Mouse (Mus musculus): ENCODE data around the gene Cdh24.

Gene Cdh24

DNA sequence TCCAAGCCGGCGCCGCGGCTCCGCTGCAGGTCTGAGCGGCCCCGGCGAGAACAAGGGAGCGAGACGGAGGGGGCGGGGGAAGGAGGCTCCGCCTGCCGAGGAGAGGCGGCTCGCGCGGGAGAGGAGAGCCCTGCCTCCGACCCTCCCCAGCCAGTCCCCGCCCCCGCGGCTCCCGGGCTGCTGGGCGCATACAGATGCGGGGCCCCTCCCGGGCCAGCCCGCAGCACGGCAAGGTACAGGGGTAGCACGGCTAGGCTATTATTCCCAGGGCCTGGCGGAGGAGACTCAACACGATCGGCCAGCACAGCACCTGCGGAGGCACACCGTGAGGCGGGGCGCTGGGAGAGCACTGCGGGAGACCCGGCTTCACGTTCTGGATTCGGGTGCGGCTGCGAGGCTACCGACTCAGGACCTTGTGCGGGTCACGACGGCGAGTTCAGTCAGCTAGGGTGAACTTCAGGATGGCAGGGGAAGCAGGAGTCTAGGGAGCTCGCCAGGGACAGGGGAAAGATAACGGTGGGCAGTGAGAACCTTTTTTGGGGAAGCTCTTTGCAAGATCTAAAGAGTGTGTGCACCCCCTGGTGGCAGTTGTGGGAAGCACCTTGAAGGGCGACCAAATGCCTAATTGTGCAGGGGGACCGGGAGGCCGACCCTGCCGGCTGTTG, at the start of gene Cdh24:
TSS of gene Cdh24 (minus strand) at position 60 of the 665 bp plus-strand sequence.
- peak; percentile 88 for DNase-seq (ENCODE audit: low spot score)

DNA sequence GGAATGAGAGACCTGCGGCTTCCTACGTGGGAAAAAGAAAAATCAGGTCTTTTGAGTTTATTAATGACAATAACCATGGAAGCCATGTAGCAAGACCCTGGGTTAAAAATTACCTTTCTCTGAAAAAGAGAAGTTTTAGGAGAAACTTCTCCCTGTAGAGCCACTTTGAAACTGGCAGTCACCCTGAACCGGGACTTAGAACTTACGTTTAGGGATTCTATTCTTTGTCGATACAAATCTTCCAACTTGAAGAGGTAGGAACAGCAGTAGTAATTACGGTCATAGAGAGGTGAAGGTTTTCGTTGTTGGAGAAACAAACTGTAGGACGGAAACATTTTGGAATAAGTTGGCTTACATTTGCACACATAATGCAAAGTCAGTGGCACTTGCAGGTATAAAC, 46.1 kb upstream of the Cdh24 start:
- no peak for DNase-seq (ENCODE audit: low spot score)

DNA sequence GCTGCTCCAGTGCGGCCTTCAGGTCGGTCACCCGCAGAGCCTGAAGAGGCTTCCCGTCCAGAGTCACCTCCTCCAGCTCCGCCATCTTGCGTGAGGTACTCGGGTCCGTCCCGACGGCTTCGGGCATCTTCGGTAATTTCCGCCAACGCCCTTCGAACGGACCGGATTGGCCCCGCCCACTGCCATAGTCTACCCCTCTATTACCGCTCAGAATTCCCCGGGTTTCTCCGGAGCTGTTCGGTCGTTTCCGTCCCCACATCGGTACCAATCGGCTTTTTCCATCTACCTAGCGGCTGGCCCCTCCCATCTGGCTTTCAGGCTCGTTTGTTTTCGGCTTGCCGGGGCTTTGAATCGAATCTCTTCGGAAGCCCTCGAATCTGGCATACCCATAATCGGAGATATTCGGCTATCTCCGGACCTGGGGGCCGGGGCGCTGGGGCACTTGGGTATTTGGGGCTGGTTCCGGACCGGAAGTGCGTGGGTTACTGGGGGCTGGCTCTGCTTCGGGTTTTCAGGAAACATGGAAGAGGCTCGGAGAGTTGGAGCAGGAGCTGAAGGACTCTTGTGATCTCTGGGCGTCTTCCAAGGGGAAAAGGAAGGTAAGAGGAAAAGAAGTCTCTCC, 45.5 kb upstream of the Cdh24 start, which contains the start of gene Acin1:
TSS of gene Acin1 (minus strand) at position 410 of the 622 bp plus-strand sequence.
- peak; percentile 100 for DNase-seq (ENCODE audit: low spot score)

DNA sequence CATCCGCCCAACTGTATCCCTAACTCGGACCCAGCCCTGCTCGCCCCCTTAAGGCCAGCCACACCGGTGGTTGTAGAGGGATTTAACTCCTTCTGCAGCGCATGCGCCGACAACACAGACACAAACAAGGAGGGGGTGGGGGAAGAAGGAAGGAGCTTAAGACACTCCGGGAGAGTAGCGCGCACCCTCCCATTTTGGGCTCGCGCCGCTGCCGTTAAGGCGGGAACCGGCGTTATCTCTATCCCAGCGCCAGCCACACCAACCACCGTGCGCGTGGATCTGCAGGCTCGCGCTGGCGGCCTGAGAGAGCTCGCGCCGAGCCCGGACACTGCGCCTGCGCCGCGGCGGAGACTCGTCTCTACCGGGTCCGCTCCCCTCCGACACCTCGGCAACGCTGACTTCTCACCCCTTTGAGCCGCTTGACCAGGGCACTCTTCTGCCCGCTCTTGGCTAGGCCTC, 44.9 kb upstream of the Cdh24 start, which contains the start of gene 1700123O20Rik:
TSS of gene 1700123O20Rik (plus strand) at position 154 of the 459 bp plus-strand sequence.
- no peak for DNase-seq (ENCODE audit: low spot score)

DNA sequence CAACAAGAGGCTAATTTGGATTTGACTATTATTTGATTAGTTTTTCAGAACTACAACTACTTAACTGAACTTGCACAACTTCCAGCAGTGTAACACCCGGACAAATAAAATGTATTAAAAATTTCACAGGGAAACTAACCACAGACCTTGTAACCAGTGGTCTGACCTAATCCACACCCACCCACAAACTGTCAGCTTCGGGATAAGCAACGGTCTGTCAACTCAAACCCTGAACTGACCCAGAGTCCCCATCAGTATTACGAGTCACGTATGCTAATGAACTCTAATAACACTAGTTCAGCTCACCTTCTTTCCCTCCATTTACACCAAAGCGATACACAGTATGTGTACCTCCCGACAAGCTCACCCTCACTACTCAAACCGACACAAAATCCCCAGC, 44.3 kb upstream of the Cdh24 start:
- no peak for DNase-seq (ENCODE audit: low spot score)

DNA sequence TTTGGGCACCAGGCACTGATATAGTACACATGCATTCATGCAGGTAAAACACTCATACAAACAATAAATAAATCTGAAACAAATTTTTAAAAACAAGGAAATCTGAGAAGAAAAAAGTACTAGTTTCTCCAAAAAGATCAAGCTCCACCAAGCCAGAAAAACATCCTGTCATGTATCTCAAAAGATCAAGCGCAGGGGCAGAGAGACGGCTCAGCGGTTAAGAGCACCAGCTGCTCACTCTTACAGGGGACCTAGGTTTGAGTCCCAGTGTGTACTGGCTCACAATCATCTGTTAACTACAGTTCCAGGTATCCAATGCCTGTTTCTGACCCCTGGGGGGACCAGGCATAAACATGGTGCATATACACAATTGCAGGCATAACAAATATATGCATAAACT, 41.2 kb upstream of the Cdh24 start:
- DNase-seq (ENCODE audit: low spot score) = peak; percentile 53

DNA sequence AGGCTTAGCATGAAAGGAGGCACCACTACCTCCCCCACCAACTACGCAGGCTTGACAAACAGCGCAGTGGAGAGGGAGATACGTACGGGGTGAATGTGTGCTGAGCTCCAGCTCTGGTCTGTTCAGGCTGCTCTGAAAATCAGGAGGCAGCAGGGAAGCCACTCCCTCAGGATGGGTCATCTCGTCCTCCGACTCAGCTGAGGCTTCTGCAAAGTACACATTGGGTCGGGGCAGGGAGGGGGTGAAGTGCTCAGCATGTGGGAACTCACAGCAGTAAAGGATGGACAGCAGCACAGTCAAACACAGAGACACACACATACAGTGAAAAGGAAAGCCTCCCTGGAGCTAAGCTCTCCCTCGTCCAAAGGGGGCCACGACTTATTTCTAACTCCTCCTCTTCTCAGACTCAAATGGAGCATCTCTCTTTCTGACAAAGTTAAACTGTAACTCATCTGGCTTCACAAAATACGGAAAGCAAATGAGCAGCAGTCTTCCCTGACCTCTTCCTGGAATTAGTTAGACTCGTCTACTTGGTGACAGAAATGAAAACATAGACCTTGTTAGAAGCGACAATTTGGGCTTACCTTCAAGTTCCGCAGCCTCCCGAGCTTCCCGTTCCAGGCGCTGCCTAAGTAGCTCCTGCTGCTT, 37.6 kb upstream of the Cdh24 start:
- no peak for DNase-seq (ENCODE audit: low spot score)

DNA sequence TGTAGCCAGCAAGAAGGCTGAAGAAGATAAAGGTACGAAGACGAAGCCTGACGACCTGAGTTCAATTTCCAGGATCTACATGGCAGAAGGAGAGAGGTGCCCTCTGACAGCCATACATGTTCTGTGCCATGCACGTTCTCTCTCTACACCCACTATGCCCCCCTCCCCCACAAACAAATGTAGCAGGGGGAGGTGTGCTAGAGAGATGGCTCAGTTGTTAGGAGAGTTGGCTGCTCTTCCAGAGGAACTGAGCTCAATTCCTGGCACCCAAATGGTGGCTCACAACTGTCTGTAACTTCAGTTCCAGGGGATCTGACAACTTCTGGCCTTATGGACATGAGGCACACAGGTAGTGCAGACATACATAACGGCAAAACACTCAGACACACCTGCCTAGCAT, 35.1 kb upstream of the Cdh24 start:
- DNase-seq (ENCODE audit: low spot score) = no peak

DNA sequence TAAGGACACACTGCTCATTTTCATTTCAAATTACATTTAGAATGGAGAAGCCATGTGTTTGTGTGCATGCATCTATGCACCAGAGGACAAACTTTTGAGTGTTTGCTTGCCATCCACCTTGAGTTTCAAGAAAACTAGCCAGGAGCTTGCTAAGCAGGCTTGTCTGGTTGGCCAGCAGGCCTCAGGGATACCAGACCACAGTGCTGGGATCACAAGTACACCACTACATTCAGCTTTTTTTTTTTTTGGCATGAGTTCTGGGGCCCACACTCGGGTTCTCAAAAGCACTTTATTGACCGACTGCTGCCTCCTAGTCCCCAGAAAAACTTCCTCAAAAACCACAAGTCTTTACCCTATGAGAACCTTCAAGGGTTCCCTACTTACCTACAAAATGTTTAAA, 33.2 kb upstream of the Cdh24 start:
- no peak for DNase-seq (ENCODE audit: low spot score)

DNA sequence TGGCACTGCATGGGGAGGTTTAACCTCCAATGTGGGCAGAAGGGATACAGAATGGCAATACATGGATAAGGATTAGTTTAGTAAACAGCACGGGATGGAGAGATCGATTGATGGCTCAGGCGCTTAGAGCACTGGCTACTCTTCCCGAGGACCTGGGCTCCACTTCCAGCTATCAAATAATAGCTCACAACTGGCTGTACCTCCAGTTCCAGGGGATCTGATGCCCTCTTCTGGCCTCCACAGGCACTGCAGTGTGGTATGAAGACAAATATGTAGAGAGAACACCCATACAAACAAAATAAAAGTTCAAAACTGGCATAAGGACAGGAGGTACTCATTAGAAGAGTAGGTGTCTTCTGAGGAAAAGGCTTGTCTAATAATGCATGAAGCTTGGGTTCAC, 28.2 kb upstream of the Cdh24 start:
- DNase-seq (ENCODE audit: low spot score) = peak; percentile 54

DNA sequence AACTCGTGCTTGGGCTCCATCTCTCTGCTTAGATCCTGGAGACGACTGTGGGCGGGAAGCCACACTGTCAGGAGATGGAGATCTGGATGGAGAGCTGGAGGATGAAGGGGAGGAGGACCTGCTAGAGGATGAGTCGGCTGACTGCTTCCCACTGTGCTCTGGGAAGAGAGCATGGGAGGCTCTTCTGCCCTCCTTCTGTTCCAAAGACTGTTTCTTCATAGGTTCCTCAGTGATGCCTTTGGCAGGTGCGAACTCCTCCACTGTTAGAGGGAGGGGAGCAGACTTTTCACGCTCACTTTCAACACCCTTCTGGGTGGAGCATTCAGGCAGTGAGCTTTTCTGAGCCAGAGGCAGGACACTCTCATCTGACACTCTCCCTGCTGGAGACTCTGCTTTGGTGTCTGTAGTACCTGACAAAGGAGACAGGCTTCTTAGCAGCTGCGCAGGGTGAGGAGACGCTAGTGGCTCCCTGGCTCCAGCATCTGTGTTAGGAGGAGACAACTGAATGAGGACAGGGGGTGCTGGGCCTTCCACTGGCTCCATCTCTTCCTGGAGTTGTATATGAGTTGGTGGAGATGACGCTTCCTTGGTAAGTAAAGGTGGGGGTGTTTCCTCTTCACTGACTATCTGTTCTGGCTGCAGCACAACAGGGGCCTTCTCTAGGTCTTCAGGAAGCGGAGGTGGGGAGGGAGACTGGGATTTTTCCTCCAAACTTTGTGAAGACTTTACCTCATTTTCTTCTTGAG, 23.5 kb upstream of the Cdh24 start:
- no peak for DNase-seq (ENCODE audit: low spot score)

DNA sequence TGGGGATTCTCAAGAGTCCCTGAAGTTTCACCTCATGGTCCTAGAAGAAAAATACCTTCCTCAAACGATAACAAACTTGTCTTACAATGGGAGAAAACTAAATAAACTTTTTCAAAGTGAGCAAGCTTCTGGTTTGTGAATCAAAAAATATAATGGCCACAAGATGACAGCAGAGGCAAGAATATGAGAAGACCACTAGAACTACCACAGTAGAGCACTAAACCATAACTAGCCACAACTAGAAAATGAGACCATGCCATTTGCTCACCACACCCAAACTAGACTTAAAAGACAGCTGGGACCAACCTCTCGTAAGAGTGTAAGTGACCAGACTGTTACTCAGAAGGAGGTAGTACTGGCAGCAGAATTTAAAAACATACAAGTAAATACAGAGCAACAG, 18.8 kb upstream of the Cdh24 start:
- DNase-seq (ENCODE audit: low spot score) = peak; percentile 28

DNA sequence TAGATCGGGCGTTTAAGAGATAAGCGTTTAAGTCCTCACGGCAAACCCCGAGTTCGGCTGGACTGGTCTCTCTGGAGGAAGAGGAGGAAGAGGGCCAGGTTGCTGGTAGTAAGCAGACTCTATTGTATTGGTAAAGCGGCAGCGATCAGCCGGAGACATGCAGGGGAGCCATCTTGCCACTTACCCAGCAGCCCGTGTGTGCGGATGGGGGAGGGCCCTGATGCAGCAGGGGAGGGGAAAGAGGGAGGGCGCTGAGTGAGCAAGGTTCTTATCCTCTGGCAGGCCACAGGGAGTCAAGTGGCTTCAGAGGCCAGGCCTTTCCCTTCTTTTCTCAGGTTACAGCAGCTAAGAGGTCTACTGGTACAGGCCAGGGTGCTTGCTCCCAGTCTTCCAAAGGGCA, 12.3 kb upstream of the Cdh24 start:
- peak; percentile 81 for DNase-seq (ENCODE audit: low spot score)

DNA sequence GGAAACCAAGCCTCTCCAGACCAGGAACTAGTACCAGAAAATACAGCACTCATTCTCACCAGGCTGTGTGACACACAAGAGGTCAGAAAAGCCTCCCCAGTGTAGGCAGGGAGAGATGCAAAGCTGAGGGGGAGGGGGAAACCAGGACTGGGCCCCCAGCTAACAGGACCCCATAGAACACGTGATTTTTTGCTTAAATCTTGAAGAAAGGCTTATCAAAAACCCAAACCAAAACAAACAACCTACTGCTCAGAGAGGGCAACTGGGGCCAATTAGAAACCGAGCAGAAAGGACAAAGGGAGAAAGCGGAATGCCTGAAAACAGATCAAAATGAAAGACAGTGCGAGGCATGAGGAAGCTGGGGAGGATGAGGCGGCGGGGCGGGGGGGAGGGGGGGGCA, 11.6 kb upstream of the Cdh24 start:
- DNase-seq (ENCODE audit: low spot score) = no peak

DNA sequence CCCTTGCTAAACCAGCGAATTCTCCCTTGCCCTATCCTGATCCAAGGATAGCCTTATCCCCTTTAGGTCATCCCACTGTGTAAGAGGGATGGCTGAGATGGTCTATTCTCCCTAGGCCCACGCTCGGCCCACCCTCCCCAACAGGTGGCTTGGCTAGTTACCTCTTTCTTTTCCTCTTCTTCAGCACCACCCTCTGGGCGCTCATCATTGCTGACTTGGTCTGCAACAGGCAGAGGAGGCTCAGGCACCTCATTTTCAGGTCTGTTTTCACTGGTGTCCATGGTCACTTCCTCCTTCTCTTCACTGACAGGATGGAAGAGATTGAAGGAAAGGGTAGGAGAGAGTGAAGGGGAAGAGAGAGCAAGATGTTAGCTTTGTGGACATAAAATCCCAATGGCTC, 10.4 kb upstream of the Cdh24 start:
- no peak for DNase-seq (ENCODE audit: low spot score)

DNA sequence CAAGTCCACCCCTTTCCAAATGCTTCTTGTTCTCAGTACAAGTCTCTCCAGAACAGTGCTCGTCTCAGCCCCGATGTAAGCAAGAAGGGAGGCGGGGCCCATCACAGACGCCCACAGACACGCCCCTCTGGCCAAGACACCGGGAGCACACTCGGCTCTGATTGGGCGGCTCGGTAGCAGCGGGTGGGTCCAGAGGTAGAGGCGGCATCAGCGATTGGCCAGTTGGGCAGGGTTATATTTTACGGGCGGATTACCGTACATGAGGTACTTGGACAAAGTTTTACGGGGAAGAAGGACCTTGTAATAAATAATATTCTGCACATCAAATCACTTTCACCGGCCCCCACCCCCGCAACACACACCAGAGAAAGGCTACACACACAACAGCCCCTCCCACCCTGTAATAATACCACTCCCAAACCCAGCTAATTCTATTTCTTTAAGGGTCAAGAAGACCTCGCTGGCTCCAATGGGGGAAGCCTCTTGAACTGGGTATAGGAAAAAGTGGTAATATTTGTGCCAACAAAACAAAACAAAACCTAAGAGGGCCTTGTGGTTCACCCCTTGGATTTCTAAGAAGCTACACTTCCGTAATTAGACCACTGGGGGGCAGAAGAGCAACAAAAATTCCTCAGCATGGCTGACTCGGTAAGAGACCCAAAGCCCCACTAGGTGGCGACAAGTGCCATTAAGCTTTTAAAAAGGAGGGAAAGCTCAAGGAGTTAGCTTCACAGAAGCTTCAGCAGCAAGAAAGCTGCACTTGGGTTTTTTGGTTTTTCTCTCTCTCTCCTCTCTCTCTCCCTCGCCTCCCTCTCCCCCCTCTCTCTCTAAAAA, 9.7 kb upstream of the Cdh24 start:
- DNase-seq (ENCODE audit: low spot score) = peak; percentile 85

DNA sequence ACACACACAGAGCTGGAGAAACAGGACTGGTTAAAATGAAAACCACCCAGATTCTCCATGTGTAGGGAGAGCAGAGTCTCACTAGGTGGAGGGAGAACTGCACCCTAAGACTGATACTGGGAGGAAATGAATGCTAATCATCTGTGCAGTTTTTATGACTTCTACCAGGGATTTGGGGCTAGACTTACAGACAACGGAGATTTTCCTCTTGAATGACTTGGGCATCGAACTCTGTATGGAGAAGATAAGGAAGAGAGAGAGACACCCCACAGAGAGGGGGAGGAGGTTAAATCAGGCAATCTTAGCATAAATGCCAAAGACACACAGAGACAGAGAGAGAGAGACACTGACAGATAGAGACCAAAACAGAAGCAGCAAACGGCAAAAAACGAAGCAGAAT, 6.7 kb upstream of the Cdh24 start:
- no peak for DNase-seq (ENCODE audit: low spot score)

DNA sequence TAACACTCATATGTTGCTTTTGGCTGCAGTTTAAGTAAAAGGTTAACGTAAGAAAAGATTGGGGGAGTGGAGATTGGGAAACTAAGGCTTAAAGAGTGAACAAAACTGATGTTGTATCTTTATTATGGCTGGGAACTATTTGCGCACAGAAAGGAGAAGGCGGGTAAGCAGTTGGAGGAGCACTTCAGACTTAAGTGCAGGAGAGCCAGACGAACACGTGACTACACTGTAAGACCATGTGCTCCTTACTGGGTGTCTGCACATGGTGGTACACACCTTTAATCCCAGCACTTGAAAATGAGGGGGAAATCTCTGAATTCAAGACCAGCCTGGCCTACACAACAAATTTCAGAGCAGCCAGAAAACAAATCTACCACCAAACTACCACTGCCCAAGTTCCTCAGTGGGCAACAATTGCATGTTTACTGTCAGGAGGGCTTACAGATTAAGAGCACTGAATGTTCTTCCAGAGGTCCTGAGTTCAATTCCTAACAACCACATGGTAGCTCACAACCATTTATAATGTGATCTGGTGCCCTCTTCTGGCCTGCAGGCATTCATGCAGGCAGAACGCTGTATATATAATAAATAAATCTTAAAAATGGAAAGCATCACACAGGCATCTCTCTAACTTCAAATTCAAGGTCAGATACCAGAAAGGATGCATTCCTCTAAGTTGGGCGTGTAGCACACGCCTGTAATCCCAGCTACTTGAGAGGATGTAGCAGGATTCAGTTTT, 5.9 kb upstream of the Cdh24 start:
- no peak for DNase-seq (ENCODE audit: low spot score)

DNA sequence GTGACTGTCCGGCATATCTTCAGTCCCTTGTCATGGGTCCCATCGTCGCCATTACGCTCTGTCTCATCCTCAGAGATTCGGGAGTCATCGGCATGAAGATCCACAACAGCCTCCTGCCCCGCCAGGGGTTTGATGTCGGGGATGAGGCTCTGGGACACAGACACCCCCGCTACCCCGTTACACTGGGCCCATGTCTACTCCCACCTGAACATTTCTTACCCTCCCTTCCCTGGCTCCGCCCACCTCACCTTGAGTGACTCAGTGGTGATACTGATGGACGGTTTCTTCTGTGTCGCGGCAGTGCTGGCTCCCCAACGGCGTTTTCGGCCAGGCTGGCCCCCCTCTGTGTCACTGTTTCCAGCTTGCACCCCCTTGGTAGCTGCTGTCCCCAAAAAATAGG, 5.3 kb upstream of the Cdh24 start:
- DNase-seq (ENCODE audit: low spot score) = no peak

DNA sequence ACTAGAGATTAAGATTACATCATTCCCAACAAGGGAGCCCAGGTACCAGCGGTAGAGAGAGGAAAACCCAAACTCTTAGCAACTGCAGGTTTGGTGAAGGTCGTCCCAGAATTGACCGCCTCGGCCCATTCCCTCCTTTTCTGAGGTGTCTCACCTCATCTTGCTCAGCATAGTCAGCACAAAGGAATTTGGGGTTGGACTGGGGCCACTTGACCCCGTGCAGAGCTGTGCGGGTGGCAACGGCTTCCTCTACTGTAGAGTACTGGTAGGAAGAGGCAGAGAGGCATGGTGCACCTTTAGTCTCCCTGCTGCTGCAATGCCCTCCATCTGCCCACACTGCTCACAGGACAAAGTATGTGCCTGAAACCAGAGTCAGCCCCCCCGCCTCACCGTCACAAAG, 3.1 kb upstream of the Cdh24 start:
- no peak for DNase-seq (ENCODE audit: low spot score)

DNA sequence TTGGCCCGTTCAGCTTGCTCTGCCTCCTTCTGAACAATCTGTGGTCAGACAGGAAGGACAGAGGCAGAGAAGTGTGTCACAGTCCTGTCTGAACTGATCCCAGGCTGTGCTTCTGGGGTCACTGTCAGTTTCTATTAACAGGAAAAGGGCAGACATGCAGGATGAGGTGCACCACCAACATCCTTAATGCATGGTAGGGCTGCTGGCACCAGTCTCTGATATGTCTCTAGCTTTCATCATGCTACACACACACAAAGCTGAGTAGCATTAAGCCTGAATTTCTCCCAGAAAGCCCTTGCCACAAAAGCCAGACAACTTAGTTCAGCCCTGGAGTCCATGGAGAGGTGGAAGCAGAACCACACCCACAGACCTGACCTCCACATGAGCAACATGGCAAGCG, 1.8 kb upstream of the Cdh24 start:
- DNase-seq (ENCODE audit: low spot score) = no peak
